Mouse (Mus musculus): ENCODE results near the gene Polr1d. TPM values are rescaled to one million over a fixed set of nuclear protein-coding genes. Genes with fewer than 3 reads are reported as not detected.

Gene Polr1d
- polyA plus RNA-seq, 1 experiment from 2014 or later: 129 TPM

DNA sequence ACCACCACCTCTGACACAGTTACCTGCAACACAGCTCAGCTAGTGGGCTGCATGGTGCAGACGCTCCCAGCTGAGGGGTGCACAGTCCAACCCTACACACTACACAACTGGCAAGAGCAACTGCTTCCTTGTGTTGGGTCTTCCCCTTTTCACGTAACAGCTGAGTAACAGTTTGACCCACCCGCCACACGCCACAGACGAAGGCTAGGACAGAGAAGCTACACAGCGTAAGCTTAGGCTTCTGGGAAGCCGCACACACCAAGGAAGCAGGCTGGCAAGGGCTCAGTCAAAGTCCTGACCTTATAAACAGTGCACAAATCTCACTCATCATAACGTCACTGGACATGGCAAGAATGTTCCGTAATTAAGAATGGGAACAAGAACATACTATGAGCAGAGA, 17.5 kb upstream of the Polr1d start:
- DNase-seq (ENCODE audit: low spot score): no peak
- no peak overlapping the region for H3K4me3 ChIP-seq
- no peaks in the 10 kb centered on the region for H3K9me3 ChIP-seq
- no peaks in the 10 kb centered on the region for H3K27me3 ChIP-seq (ENCODE audit: insufficient read depth, poor library complexity, severe bottlenecking)
- peaks cover 25% of the 10 kb centered on the region for H3K4me1 ChIP-seq
- H3K27ac ChIP-seq: no peak overlapping the region
- no peaks in the 10 kb centered on the region for H3K36me3 ChIP-seq
- 88% methylated on average over 9 of the region's 9 CpGs for WGBS

DNA sequence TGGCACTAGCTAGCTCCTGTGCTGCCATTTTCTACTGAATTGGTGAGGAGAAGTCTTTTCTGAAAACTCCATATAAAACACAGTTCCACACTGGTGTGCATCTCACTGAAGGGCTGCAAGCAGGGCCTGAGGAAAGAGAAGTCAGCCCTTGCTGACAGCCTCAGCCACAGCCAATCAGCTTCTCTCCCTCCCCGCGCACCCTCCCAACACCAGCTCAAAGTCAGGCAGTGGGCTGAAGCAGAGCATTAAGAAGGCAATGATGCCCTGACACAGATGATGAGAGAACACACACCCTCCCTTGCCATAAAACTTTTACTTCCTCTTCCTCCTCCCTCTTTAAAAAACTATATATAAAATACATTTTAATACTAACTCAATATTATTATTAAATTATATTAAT, 16.8 kb upstream of the Polr1d start:
- Histone ChIP-seq H3K27me3 (ENCODE audit: insufficient read depth, poor library complexity, severe bottlenecking) (no peaks in the 10 kb centered on the region), H3K9me3 (no peaks in the 10 kb centered on the region), H3K4me1 (peaks cover 24% of the 10 kb centered on the region), H3K27ac (no peak overlapping the region), H3K4me3 (no peak overlapping the region), H3K36me3 (no peaks in the 10 kb centered on the region)
- 94% methylated on average over 2 of the region's 2 CpGs for WGBS
- no peak for DNase-seq (ENCODE audit: low spot score)

DNA sequence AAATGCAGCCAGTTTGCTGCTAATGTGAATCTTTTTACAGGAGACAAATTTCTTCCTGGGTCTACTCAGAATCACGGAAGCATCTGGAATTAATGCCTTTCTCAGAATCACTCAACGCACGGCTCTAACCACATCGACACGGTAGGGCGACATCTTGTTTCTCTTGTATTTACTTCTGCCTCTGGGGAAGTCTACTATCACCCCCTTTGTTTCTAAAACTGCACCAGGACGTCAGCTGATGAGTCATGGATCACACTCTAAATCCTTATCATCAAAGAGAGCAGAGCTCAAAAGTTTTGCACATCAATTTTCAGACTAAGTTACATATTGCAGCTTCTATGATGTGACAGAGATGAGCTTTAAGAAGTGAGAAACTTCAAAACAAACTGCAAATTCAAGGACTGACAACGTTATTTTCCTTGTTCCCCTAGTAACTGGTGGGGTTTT, 13.6 kb upstream of the Polr1d start:
- 53% methylated on average over 8 of the region's 8 CpGs for WGBS
- H3K9me3 ChIP-seq: no peaks in the 10 kb centered on the region
- H3K4me1 ChIP-seq: peaks cover 7% of the 10 kb centered on the region; the same call in 1 of the 2 replicates
- no peak for DNase-seq (ENCODE audit: low spot score)
- no peaks in the 10 kb centered on the region for H3K27me3 ChIP-seq (ENCODE audit: insufficient read depth, poor library complexity, severe bottlenecking)
- H3K4me3 ChIP-seq: no peak overlapping the region
- H3K27ac ChIP-seq: no peak overlapping the region
- H3K36me3 ChIP-seq: no peaks in the 10 kb centered on the region

DNA sequence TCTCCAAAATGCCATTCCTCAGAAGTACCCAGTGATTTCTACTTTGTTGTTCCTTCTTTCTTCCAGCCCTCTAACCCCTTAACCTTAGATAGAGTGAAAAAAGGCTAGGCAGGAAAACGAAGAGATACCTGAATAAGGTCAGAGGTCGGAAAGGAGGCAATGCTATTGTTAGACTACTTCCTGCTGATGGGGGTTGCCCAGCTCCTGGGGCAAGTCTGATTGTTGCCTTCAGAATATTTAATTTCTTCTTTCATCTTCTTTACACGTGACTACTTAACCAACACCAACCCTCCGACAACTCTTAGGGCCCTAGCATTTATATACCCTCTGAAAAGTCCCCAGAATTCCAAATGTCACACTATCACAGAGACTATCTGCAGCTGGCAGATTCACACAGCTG, 10.7 kb upstream of the Polr1d start:
- no peak for DNase-seq (ENCODE audit: low spot score)
- no peak overlapping the region for H3K4me3 ChIP-seq
- 45% methylated on average over 4 of the region's 4 CpGs for WGBS
- no peaks in the 10 kb centered on the region for H3K9me3 ChIP-seq
- no peaks in the 10 kb centered on the region for H3K27me3 ChIP-seq (ENCODE audit: insufficient read depth, poor library complexity, severe bottlenecking)
- peaks cover 25% of the 10 kb centered on the region for H3K4me1 ChIP-seq
- no peaks in the 10 kb centered on the region for H3K36me3 ChIP-seq
- H3K27ac ChIP-seq: no peak overlapping the region

DNA sequence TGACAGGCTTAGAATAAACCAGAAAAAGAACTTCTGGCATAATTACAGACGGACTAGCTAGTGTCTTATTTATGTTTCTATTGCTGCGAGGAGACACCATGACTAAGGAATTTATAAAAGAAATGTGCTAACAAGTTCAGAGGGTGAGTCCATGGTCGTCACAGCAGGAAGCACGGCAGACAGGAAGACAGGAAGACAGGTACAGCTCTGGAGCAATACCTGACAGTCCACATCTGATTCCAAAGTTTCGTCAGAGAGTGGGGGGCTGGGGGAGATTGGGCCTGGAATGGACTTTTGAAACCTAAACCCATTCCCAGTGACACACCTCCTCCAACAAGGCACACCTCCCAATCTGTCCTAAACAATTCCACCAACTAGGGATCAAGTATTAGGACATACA, 9.9 kb upstream of the Polr1d start:
- Histone ChIP-seq H3K9me3 (no peaks in the 10 kb centered on the region), H3K27ac (no peak overlapping the region), H3K36me3 (no peaks in the 10 kb centered on the region), H3K27me3 (ENCODE audit: insufficient read depth, poor library complexity, severe bottlenecking) (no peaks in the 10 kb centered on the region), H3K4me3 (no peak overlapping the region), H3K4me1 (peaks cover 29% of the 10 kb centered on the region)
- WGBS: 77% methylated on average over 5 of the region's 5 CpGs
- no peak for DNase-seq (ENCODE audit: low spot score)

DNA sequence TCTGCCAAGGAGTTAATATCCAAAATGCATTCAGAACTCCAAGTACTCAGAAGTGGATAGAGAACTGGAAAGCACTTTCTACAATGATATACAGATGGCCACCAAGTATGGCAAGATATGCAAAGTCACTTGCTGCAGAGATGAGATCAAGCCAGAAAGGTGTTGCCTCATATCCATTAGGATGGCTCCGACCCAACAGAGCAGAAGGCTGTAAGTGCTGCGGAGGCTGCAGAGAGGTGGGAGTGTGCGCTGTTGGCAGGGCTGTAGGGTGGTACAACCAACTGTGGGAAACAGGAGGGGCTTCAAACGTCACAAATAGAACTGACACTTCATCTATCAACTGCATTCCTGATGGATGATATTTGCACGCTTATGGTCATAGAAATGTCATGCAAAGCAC, 8.0 kb upstream of the Polr1d start:
- no peak for DNase-seq (ENCODE audit: low spot score)
- 74% methylated on average over 5 of the region's 5 CpGs for WGBS
- Histone ChIP-seq H3K27ac (no peak overlapping the region), H3K4me3 (no peak overlapping the region), H3K9me3 (no peaks in the 10 kb centered on the region), H3K4me1 (peaks cover 24% of the 10 kb centered on the region), H3K36me3 (no peaks in the 10 kb centered on the region), H3K27me3 (ENCODE audit: insufficient read depth, poor library complexity, severe bottlenecking) (no peaks in the 10 kb centered on the region)

DNA sequence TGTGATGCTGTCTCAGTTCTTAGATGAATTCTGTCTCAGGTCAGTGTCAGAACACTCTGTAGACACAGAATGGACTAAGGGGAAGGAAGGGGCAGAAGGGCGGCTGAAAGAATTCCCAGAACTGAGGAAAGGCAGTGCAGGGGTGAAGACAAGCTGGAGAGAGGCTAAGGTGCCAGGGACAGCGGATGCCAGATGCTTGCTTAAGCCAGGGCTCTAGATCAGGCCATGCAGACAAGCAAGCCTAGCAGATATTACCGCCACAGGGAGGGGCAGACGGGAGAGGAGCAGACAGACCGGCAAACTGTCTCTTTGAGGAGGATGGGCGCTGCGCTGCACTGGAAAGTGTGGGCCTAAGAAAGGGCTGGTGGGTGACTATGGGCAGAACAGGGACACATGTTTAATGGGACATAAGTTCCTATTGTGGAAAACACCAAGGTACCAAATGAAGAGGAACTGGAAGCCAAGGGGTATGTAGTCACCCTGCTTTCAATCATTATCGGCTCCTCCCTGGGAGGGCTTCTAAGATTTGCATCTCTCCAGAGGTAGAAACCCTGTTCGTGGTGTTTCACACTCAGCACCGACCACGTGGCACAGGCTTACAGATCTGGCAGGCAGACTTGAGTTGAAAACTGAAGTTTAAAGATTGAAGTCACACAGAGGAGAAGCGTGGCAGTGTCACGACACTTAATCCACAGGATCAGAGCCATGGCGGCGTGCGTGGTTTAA, 5.9 kb upstream of the Polr1d start:
- Histone ChIP-seq H3K27ac (peak overlapping the region; percentile 56), H3K4me3 (no peak overlapping the region), H3K9me3 (no peaks in the 10 kb centered on the region), H3K36me3 (no peaks in the 10 kb centered on the region), H3K4me1 (peaks cover 34% of the 10 kb centered on the region), H3K27me3 (ENCODE audit: insufficient read depth, poor library complexity, severe bottlenecking) (no peaks in the 10 kb centered on the region)
- 63% methylated on average over 16 of the region's 16 CpGs for WGBS
- no peak for DNase-seq (ENCODE audit: low spot score)

DNA sequence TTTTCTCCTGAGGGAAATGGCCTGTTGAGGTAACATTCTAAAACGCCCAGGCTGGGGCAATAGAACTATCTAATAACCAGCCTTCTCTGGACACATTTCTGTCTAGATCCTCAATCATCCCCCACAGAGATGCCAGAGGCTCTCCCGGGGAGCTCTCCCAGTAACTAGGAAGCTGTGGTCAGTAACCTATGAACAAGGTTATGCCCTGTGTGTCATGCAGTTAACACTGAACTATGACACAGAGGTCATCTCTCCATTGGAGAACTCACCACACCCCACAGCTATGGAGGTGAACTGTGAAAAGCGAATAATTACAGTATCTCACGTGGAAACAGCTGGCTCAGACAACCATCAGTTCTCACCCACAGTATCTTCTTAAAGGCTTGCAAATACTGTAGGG, 5.0 kb upstream of the Polr1d start:
- H3K27ac ChIP-seq: no peak overlapping the region
- no peak overlapping the region for H3K4me3 ChIP-seq
- no peaks in the 10 kb centered on the region for H3K9me3 ChIP-seq
- peaks cover 34% of the 10 kb centered on the region for H3K4me1 ChIP-seq
- no peaks in the 10 kb centered on the region for H3K36me3 ChIP-seq
- DNase-seq (ENCODE audit: low spot score): no peak
- 53% methylated on average over 4 of the region's 4 CpGs for WGBS
- no peaks in the 10 kb centered on the region for H3K27me3 ChIP-seq (ENCODE audit: insufficient read depth, poor library complexity, severe bottlenecking)

DNA sequence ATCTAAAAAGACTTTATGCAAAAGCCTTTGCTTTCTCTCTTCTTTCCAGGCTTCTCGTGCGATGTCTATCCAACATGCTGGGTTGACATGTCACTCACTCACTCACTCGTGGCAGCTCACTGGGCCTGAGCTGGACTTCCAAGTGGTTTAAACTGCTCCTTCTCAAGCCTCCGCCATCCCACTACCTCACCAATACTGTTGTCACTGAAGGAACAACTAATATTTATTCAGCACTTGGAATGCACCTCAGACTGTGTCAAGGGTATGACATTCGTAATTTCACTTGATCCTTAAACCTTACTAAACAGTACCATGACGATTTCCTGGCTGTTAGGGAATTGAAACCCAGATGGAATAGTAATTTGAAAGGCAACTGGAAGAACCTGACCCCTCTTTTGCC, 3.0 kb upstream of the Polr1d start:
- DNase-seq (ENCODE audit: low spot score): no peak
- Histone ChIP-seq H3K4me3 (no peak overlapping the region), H3K36me3 (no peaks in the 10 kb centered on the region), H3K4me1 (peaks cover 40% of the 10 kb centered on the region), H3K9me3 (no peaks in the 10 kb centered on the region), H3K27me3 (ENCODE audit: insufficient read depth, poor library complexity, severe bottlenecking) (no peaks in the 10 kb centered on the region), H3K27ac (no peak overlapping the region)
- 88% methylated on average over 6 of the region's 6 CpGs for WGBS

DNA sequence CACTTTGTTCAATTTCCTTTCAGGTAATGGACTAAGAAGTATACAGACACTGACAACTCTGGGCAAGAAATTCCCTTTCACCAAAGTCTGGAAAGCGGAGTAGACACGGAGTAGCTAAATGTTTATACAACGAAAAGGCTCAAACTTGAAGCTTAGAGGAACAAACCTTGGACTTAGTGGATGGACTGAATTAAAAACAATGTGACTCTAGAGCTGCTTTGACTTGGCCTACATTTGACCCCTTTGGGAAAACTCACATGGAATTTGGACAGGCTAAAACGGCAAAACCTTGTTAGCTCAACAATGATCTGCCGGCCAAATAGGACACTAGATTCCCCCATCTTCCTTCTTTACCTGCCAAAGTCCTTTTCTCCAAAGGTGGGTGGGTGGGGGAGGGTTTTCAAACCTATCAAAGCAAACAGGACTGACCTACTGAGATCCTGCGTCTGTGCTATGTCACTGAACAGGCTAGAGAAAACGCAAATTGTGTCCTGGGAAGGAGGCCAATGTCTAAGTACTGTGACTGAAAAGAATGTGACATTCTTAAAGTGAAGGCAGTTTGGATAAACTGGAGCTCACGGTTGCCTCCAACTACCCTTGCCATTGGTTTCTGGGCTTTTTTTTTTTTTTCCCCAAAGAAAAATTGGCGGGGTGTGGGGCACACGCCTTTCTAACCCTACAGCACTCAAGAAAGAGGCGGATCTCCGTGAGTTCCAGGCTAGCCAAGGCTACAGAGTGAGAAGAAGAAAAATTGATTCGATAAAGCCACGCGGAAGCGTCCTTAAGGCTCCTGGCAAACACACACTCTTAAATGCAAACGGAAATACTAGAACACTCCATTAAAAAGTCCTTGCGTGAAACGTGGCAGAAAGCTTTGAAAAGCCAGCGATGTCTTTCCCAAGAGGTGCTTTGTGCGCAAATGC, 1.5 kb upstream of the Polr1d start:
- Histone ChIP-seq H3K27me3 (ENCODE audit: insufficient read depth, poor library complexity, severe bottlenecking) (no peaks in the 10 kb centered on the region), H3K36me3 (peaks cover 9% of the 10 kb centered on the region), H3K4me3 (peak overlapping the region; percentile 89), H3K27ac (peak overlapping the region; percentile 94), H3K4me1 (peaks cover 31% of the 10 kb centered on the region), H3K9me3 (no peaks in the 10 kb centered on the region)
- no peak for DNase-seq (ENCODE audit: low spot score)
- WGBS: 14% methylated on average over 21 of the region's 21 CpGs

DNA sequence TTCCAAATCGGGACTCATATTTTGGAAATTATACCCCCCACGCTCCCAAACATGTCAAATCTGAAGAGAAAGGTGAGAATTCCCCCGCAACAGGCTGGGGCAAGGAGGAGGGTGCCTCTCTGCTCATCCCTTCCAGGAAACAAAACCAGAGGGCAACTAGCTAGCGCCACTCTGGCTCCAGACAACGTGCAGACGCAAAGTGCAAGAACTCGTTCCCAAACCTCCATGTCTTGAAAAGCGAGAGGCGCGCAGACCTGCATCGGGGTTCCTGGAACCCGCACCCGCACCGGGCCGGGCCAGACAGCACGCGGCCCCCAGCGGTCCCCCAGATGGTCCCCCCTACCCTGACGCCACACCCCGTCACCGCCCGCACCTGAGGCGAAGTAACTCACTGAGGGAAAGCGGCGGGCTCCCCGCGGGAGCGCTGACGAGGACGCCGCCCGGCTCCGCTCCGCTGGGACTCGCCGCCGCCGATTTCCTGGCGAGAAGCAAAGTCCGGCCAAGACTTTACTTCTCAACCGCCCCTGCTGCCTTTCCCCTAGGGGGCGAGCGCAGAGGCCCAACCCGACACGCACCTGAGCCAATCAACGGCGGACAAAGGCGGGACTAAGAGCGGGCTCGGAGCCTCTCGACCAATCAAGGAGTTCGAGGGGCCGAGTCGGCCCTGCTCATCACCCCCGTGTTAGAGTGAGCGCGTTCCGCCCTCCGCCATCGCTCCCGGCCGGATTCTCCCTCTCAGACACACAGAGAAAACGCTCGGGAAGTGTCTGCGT, 638 bp upstream of the Polr1d start, which contains the start of gene Lnx2:
Lnx2 (minus strand) TSS at position 561 of the 773 bp plus-strand sequence.
- H3K27me3 ChIP-seq (ENCODE audit: insufficient read depth, poor library complexity, severe bottlenecking): no peaks in the 10 kb centered on the region
- peak within 1 kb of the TSS; percentile 89 for H3K4me3 ChIP-seq
- under 1% methylated on average over 65 of the region's 65 CpGs for WGBS
- peak; percentile 99 for DNase-seq (ENCODE audit: low spot score)
- H3K9me3 ChIP-seq: no peaks in the 10 kb centered on the region
- H3K4me1 ChIP-seq: peaks cover 25% of the 10 kb centered on the region
- peaks cover 12% of the 10 kb centered on the region for H3K36me3 ChIP-seq
- peak within 1 kb of the TSS; percentile 94 for H3K27ac ChIP-seq

DNA sequence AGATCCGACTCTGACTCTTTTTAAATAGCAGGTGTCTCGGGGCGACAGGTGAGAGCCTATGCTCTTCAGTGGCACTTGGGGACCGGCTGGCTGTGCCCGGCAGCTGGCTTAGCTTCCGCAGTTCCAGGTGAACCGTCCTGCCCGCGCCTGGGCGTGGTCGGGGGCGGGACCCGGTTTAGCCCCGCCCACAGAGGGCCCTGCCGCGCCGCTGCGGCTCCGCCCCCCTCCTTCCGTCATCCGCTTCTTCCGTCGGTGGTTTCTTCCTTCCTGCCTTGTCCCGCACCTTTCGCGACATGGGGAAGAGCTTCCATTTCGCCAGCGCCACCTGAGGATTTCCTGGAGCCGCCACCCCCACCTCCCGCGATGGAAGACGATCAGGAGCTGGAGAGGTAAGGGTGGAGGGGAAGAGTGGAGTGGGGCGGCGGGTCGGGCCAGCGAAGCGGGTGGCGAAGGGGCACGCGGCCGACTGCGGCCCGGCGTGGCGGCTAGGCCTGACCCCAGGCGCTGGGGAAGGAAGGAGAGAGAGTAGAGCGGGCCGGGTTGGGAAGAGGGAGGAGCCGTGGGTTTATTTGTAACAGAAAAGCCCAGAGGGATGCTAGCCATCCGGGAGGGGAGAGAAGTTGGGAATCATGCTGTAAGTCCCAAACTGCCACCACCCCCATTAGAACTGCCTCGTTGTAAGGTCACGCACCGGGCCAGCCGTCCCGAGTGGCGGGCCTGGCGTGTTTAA, 620 bp downstream of the Polr1d start:
- Histone ChIP-seq H3K36me3 (peaks cover 16% of the 10 kb centered on the region), H3K27me3 (ENCODE audit: insufficient read depth, poor library complexity, severe bottlenecking) (no peaks in the 10 kb centered on the region), H3K4me3 (peak overlapping the region; percentile 89), H3K4me1 (peaks cover 19% of the 10 kb centered on the region), H3K9me3 (no peaks in the 10 kb centered on the region), H3K27ac (peak overlapping the region; percentile 94)
- peak; percentile 96 for DNase-seq (ENCODE audit: low spot score)
- under 1% methylated on average over 57 of the region's 57 CpGs for WGBS

All from heart, embryonic 10.5 days (tissue).